ENCODE assay signal across 17 mouse cellular contexts in the genomic region with DNA sequence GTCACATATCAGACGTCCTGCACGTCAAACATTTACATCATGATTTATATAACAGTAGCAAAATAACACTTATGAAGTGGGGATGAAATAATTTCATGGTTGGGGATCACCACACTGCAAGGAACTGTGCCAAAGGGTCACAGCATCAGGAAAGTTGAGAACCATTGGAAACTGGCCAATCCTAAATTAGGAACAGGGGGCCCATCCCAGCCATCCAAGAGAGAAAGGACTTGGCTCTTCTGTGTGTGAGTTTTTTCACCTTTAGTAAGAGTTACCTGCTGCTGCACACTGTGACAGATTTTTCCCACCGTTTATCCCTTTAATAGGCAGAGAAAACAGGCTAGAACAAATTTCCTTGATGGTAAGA.
A peak's percentile ranks its signal among the peaks of the same experiment; 100 is the strongest.
DNase-seq lines count a peak whose midpoint lies in the region; ATAC-seq and TF ChIP-seq lines count a peak whose summit lies in the region.
"Had no signal": no experiment of that assay in that cellular context is flagged by ENCODE, and none has a peak within 500 bp of the region (broad histone marks: within the 10 kb centered on the region; RNA-seq: fewer than 3 reads in every experiment).

No protein-coding gene starts in this region.

- DNase-seq in heart, adult 11 months = peak; percentile 86
- DNase-seq in heart, adult 18-20 months = no peak
- DNase-seq in spleen, postnatal 14 days (ENCODE audit: low spot score in 2 of 2) = no peak
- no peak for DNase-seq in left cerebral cortex, adult 11 months (ENCODE audit: low spot score)
- DNase-seq: forebrain, postnatal 0 days; kidney, adult 2 months; layer of hippocampus, postnatal 36 days; thymus, postnatal 4 days had no signal

- H3K9ac ChIP-seq in intestine, postnatal 0 days (ENCODE audit: low read depth, low read length) = no peak overlapping the region
- no peak overlapping the region for H3K9ac ChIP-seq in intestine, embryonic 16.5 days (ENCODE audit: low read depth, low read length)
- no peak overlapping the region for H3K9ac ChIP-seq in embryonic facial prominence, embryonic 12.5 days
- no peak overlapping the region for H3K9ac ChIP-seq in liver, embryonic 15.5 days
- H3K9ac ChIP-seq: forebrain, postnatal 0 days; hindbrain, embryonic 13.5 days; midbrain, embryonic 12.5 days had no signal

- H3K4me2 ChIP-seq in intestine, postnatal 0 days (replicated peaks; ENCODE audit: low read depth) = no peak overlapping the region
- H3K4me2 ChIP-seq in intestine, embryonic 16.5 days (ENCODE audit: low read depth, low read length) = no peak overlapping the region
- no peak overlapping the region for H3K4me2 ChIP-seq in embryonic facial prominence, embryonic 12.5 days (replicated peaks)
- no peak overlapping the region for H3K4me2 ChIP-seq in liver, embryonic 15.5 days
- H3K4me2 ChIP-seq: hindbrain, embryonic 13.5 days; midbrain, embryonic 12.5 days had no signal

- peak overlapping the region; percentile 9; the same call in 1 of the 2 replicates for H3K27ac ChIP-seq in intestine, postnatal 0 days (ENCODE audit: low read depth, low read length)
- H3K27ac ChIP-seq in intestine, embryonic 16.5 days (ENCODE audit: low read length) = no peak overlapping the region
- H3K27ac ChIP-seq in embryonic facial prominence, embryonic 12.5 days = 0 out of 2 replicates have a peak overlapping the region, but pooled peaks have one; percentile 24
- H3K27ac ChIP-seq in liver, embryonic 15.5 days (replicated peaks) = 0 out of 2 replicates have a peak overlapping the region, but pooled peaks have one; percentile 7
- H3K27ac ChIP-seq: hindbrain, embryonic 13.5 days; macrophage; midbrain, embryonic 12.5 days had no signal

- no peaks in the 10 kb centered on the region for H3K36me3 ChIP-seq in intestine, postnatal 0 days (ENCODE audit: control insufficient read depth, insufficient read depth)
- H3K36me3 ChIP-seq in intestine, embryonic 16.5 days (ENCODE audit: control insufficient read depth, insufficient read depth, low read length) = no peaks in the 10 kb centered on the region
- H3K36me3 ChIP-seq in embryonic facial prominence, embryonic 12.5 days = no peaks in the 10 kb centered on the region
- no peaks in the 10 kb centered on the region for H3K36me3 ChIP-seq in liver, embryonic 15.5 days (replicated peaks)
- H3K36me3 ChIP-seq: hindbrain, embryonic 13.5 days; midbrain, embryonic 12.5 days had no signal

- 0 out of 2 replicates have a peak, but pooled peaks cover 14% of the 10 kb centered on the region for H3K4me1 ChIP-seq in intestine, postnatal 0 days (replicated peaks; ENCODE audit: control insufficient read depth, insufficient read depth, low read length)
- peaks cover 24% of the 10 kb centered on the region for H3K4me1 ChIP-seq in intestine, embryonic 16.5 days (ENCODE audit: control insufficient read depth, insufficient read depth, low read length)
- peaks cover 17% of the 10 kb centered on the region for H3K4me1 ChIP-seq in embryonic facial prominence, embryonic 12.5 days
- peaks cover 20% of the 10 kb centered on the region for H3K4me1 ChIP-seq in liver, embryonic 15.5 days (replicated peaks)
- H3K4me1 ChIP-seq: midbrain, embryonic 12.5 days had no signal

- ATAC-seq in intestine, postnatal 0 days = no peak
- ATAC-seq in intestine, embryonic 16.5 days = no peak
- ATAC-seq in embryonic facial prominence, embryonic 12.5 days (ENCODE audit: insufficient number of reproducible peaks, insufficient read depth, low FRiP score, low TSS enrichment) = no peak
- ATAC-seq in liver, embryonic 15.5 days (ENCODE audit: insufficient read depth) = peak; percentile 41; the same call in 1 of the 2 replicates
- ATAC-seq: forebrain, postnatal 0 days; Patski had no signal

- no peaks in the 10 kb centered on the region for H3K9me3 ChIP-seq in intestine, postnatal 0 days (ENCODE audit: control insufficient read depth)
- H3K9me3 ChIP-seq in intestine, embryonic 16.5 days (ENCODE audit: control insufficient read depth, low read length) = no peaks in the 10 kb centered on the region
- H3K9me3 ChIP-seq in embryonic facial prominence, embryonic 12.5 days = no peaks in the 10 kb centered on the region
- no peaks in the 10 kb centered on the region for H3K9me3 ChIP-seq in liver, embryonic 15.5 days (replicated peaks)
- H3K9me3 ChIP-seq: hindbrain, embryonic 13.5 days; midbrain, embryonic 12.5 days had no signal

- 28% methylated on average over 3 of the region's 3 CpGs for WGBS in intestine, postnatal 0 days
- WGBS in intestine, embryonic 16.5 days = 28% methylated on average over 3 of the region's 3 CpGs
- 36% methylated on average over 3 of the region's 3 CpGs for WGBS in embryonic facial prominence, embryonic 12.5 days
- 34% methylated on average over 3 of the region's 3 CpGs for WGBS in liver, embryonic 15.5 days (ENCODE audit: insufficient replicate concordance)

- H3K27me3 ChIP-seq in intestine, postnatal 0 days (replicated peaks; ENCODE audit: control insufficient read depth, insufficient read depth, low read length) = no peaks in the 10 kb centered on the region
- no peaks in the 10 kb centered on the region for H3K27me3 ChIP-seq in intestine, embryonic 16.5 days (replicated peaks; ENCODE audit: control insufficient read depth, insufficient read depth, low read length)
- H3K27me3 ChIP-seq in embryonic facial prominence, embryonic 12.5 days = no peaks in the 10 kb centered on the region
- no peaks in the 10 kb centered on the region for H3K27me3 ChIP-seq in liver, embryonic 15.5 days
- H3K27me3 ChIP-seq: CH12.LX; hindbrain, embryonic 13.5 days; midbrain, embryonic 12.5 days; Patski had no signal

- no peak overlapping the region for H3K4me3 ChIP-seq in intestine, postnatal 0 days (ENCODE audit: low read depth, low read length)
- no peak overlapping the region for H3K4me3 ChIP-seq in intestine, embryonic 16.5 days (ENCODE audit: low read length)
- no peak overlapping the region for H3K4me3 ChIP-seq in embryonic facial prominence, embryonic 12.5 days
- no peak overlapping the region for H3K4me3 ChIP-seq in liver, embryonic 15.5 days (replicated peaks)
- H3K4me3 ChIP-seq: hindbrain, embryonic 13.5 days; midbrain, embryonic 12.5 days had no signal

- no peak for TF ChIP-seq CTCF in intestine, postnatal 0 days (IDR thresholded peaks at IDR 0.05; ENCODE audit: low read depth)
